Mouse (Mus musculus): ENCODE measurements around the gene Gm33543.

Gm33543 gene

GRCm38 (mm10) chr10:95842789-95843637 is at the start of gene Gm33543:
TSS of gene Gm33543 (minus strand) at chr10:95842930.
- no peak for DNase-seq (ENCODE audit: low read depth, low spot score)

- peak; percentile 97 for DNase-seq (ENCODE audit: low read depth, low spot score)
These were observed 49.4 kb upstream of the Gm33543 start for GRCm38 (mm10) chr10:95892132-95892531.

- DNase-seq (ENCODE audit: low read depth, low spot score), result peak; percentile 93
These were observed 48.7 kb upstream of the Gm33543 start for GRCm38 (mm10) chr10:95891214-95891960.

- DNase-seq (ENCODE audit: low read depth, low spot score), result peak; percentile 92
These were observed 41.2 kb upstream of the Gm33543 start for GRCm38 (mm10) chr10:95883761-95884517.

GRCm38 (mm10) chr10:95882036-95882435 is 39.3 kb upstream of the Gm33543 start:
- DNase-seq (ENCODE audit: low read depth, low spot score), result no peak

GRCm38 (mm10) chr10:95879983-95880934 is 37.5 kb upstream of the Gm33543 start:
- peak; percentile 39 for DNase-seq (ENCODE audit: low read depth, low spot score)

- no peak for DNase-seq (ENCODE audit: low read depth, low spot score)
These were observed 28.1 kb upstream of the Gm33543 start for GRCm38 (mm10) chr10:95870782-95871181.

DNA sequence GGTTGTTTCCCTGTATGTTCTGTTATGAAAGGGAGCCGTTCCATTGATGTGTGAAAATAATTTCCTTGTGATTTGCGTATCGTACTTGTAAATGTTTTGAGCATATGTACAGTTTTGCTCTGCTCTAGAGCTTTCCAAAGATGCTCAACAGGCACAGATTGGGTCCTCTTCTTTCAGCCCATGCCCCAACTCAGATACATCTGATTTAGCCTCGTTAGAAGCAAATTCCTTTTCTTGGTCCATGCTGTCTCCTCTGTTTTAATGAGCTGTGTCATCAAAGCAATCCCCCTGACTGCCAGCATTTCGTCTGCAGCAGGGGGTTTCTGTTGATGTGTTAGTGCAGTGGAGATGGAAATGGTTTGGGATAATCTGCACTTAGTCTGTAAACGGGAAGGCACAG is 25.6 kb upstream of the Gm33543 start:
- no peak for DNase-seq (ENCODE audit: low read depth, low spot score)

- DNase-seq (ENCODE audit: low read depth, low spot score), result no peak
These were observed 24.9 kb upstream of the Gm33543 start for GRCm38 (mm10) chr10:95867596-95867995.

DNA sequence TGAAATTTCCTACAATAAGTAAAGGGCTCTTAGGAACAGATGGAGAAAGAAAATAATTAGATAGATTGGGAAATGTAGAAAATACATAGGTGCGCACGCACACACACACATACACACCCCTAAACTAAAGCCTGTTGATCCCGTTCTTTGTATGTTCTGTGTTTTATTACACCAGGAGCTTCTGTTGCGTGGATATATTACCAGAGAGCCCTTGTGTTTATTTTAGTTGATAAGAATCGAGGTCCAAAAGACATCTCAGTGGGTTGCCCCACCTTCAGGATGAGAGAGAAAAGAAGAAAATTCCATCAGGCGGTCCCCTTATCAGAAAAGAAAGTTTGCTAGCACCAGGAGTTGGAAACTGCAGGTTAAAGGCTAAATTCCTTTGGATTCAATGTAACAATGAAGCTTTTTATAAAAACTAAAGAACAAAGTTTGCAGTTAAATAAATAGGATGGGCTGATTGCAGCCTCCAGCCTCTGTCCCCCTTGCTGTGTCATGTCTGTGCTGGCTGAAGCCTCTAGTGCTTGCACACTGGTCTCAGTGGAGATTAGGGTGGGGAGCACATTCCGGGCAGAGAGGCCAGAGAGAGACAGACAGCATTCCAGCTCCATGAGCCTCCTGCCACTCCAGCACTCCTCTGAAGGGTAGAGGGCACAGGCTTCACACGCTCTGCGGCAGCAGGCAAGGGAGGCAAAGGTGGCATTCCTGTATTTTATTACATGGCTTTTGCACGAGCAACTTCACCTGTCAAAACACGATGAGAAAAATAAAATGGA is 21.8 kb upstream of the Gm33543 start:
- DNase-seq (ENCODE audit: low read depth, low spot score), result peak; percentile 31

DNA sequence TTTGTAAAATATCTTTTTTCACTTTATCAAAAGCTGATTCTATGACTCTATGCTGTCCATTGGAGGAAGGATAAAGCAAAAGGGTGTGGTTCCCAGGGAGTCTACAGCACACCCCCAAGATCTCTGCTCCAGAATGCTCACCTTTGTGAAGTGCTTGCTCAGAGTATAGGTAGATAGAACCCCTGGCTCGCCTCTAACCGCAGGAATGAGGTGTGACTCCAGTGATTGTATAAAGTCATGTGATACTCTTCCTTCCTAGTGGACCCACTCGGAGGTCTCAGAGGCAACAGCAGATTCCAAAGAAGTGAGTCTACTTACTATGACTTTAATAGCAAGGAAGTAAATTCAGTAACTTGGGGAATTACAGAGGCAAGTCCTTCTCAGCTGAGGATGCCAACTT is 19.9 kb upstream of the Gm33543 start:
- DNase-seq (ENCODE audit: low read depth, low spot score), result peak; percentile 72

GRCm38 (mm10) chr10:95858164-95858563 is 15.4 kb upstream of the Gm33543 start:
- DNase-seq (ENCODE audit: low read depth, low spot score), result peak; percentile 72

DNA sequence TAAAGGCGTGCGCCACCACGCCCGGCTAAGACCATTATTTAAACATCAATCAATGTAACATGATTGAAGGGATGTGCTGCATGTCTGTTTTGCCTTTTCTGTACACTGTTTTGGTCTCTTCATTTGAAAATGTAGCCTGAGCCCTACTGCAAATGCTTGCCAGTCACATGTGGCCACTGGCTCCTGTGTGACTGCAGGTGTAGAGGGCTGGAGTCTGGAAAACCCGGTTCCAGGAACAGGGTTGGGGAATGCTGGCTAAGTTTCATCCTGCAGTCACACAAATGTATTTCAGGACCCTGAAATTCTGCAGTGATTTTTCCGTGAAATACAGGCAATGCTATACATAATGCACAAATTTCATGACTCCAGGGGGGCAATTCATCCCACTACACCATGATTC is 12.7 kb upstream of the Gm33543 start:
- peak; percentile 12 for DNase-seq (ENCODE audit: low read depth, low spot score)

DNA sequence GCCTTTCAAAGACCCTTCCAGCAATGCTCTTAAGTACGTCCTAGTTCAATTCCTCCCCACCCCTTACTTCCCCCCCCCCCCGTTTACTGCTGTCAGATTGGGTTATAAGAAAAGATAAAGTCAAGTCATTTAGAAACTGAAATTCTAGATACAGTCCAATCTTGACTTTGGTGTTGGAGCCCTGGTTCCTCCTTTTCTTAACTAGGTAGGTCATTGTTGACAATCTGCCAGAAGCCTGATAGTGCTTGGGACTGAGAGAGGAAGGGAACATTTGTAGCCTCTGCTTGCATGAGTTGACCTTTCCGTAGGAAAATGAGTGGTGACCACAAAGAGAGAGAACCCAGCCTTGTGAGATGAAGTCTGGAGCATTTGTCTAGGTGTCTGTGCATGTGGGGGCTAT is 7.8 kb upstream of the Gm33543 start:
- no peak for DNase-seq (ENCODE audit: low read depth, low spot score)

DNA sequence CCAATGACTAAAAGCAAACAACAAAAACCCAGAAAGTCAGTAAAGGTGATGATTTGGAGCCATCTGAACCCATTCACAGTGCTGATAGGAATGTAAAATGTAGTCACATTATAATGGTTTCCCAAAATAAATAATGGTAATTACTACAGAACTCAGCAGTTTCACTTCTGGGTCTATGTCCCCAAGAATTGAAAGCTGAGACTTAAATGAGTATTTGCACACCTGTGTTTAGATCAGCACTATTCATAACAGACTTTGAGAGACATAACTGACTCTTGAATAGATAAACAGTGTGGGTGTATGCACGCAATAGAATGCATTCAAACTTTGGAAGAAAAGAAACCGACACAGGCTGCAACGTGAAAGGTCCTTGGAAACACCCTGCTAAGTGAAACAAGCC is 4.0 kb upstream of the Gm33543 start:
- no peak for DNase-seq (ENCODE audit: low read depth, low spot score)

DNA sequence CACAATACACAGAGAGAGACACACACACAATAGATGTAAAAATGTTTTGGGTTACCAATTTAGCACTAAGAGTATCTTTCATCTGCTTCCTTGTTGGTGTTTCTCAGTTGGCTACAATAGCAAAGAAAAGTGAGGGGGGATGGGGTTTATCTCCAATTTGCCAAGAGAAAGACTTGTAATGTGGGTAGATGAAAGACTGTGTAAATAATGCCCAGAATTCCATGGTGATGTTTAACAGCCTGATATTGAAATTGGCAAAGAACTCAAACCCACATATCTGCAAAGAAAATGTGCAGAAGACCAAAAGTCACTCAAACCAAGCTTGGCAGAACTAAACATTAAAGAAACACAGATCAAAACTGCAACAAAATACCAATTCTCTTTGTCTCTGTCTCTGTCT is 3.6 kb upstream of the Gm33543 start:
- no peak for DNase-seq (ENCODE audit: low read depth, low spot score)

- no peak for DNase-seq (ENCODE audit: low read depth, low spot score)
These were observed 1.1 kb upstream of the Gm33543 start for GRCm38 (mm10) chr10:95843878-95844277.

- no peak for DNase-seq (ENCODE audit: low read depth, low spot score)
These were observed 1.5 kb downstream of the Gm33543 start for GRCm38 (mm10) chr10:95841241-95841640.

- peak; percentile 42 for DNase-seq (ENCODE audit: low read depth, low spot score)
These were observed 2.9 kb downstream of the Gm33543 start for GRCm38 (mm10) chr10:95839803-95840202.

- no peak for DNase-seq (ENCODE audit: low read depth, low spot score)
These were observed 3.7 kb downstream of the Gm33543 start for GRCm38 (mm10) chr10:95839036-95839435.

Measured in ES-CJ7 (cell line).